12 mouse cellular contexts compared by ENCODE assay signal in the genomic region with DNA sequence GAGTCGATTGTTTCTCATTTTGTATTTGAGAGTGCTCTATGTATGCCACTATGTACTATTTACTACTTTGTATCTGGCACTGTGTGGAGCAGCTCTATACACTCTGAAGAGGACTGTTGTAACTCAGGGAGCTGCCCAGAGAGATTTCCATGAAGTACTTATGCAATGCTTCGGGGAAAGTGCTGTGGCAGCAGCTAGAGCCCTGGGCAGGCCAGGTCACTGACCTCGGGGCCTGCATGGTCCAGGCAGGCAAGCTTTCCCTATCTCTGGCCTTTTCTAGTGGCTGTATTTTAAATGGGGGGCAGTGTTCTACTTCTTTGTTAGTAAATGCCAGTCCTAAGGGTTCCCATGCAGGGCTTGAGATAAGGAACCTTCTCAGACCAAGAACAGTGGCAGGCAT.
DNase-seq lines count a peak whose midpoint lies in the region; ATAC-seq and TF ChIP-seq lines count a peak whose summit lies in the region.
"Had no signal": no experiment of that assay in that cellular context is flagged by ENCODE, and none has a peak within 500 bp of the region (broad histone marks: within the 10 kb centered on the region; RNA-seq: fewer than 3 reads in every experiment).

No protein-coding gene starts in this region.

- no peak for ATAC-seq in kidney, embryonic 14.5 days (ENCODE audit: low FRiP score, low TSS enrichment)
- no peak for ATAC-seq in stomach, embryonic 14.5 days (ENCODE audit: insufficient number of reproducible peaks, insufficient read depth, low FRiP score, low read depth)

- peak; percentile 63 for DNase-seq in adrenal gland, adult 2 months
- DNase-seq in adrenal gland, postnatal 25 days, result no peak
- DNase-seq in kidney, adult 9 months, result peak; percentile 77
- peak; percentile 68 to 78 for DNase-seq in kidney, postnatal 36 days
- DNase-seq in heart, postnatal 4 days, result no peak
- DNase-seq in layer of hippocampus, adult 2 months (ENCODE audit: low spot score in 2 of 2), result no peak
- DNase-seq: cerebellum, adult 2 months had no signal

- no peaks in the 10 kb centered on the region for H3K9me3 ChIP-seq in kidney, embryonic 14.5 days (ENCODE audit: control insufficient read depth, low read length)
- H3K9me3 ChIP-seq in stomach, embryonic 14.5 days (ENCODE audit: control insufficient read depth, low read depth, low read length), result no peaks in the 10 kb centered on the region
- H3K9me3 ChIP-seq: forebrain, embryonic 12.5 days; neural tube, embryonic 15.5 days had no signal

- H3K27me3 ChIP-seq in kidney, embryonic 14.5 days (ENCODE audit: control insufficient read depth, insufficient read depth, low read length), result no peaks in the 10 kb centered on the region
- no peaks in the 10 kb centered on the region for H3K27me3 ChIP-seq in stomach, embryonic 14.5 days (ENCODE audit: control insufficient read depth, insufficient read depth, low read length)
- H3K27me3 ChIP-seq: neural tube, embryonic 15.5 days had no signal

- no peak overlapping the region for H3K9ac ChIP-seq in kidney, embryonic 14.5 days (ENCODE audit: low read depth, low read length)
- H3K9ac ChIP-seq in stomach, embryonic 14.5 days (replicated peaks; ENCODE audit: low read depth, low read length), result no peak overlapping the region
- H3K9ac ChIP-seq: forebrain, embryonic 12.5 days; neural tube, embryonic 15.5 days had no signal

- H3K27ac ChIP-seq in kidney, embryonic 14.5 days (ENCODE audit: low read depth, low read length), result no peak overlapping the region
- H3K27ac ChIP-seq in stomach, embryonic 14.5 days (ENCODE audit: low read length), result no peak overlapping the region
- H3K27ac ChIP-seq in layer of hippocampus, adult 2 months, result no peak overlapping the region
- H3K27ac ChIP-seq: forebrain, embryonic 12.5 days; kidney, postnatal 0 days; neural tube, embryonic 15.5 days had no signal

- H3K4me2 ChIP-seq in kidney, embryonic 14.5 days (replicated peaks; ENCODE audit: low read depth, low read length), result no peak overlapping the region
- H3K4me2 ChIP-seq in stomach, embryonic 14.5 days (replicated peaks; ENCODE audit: low read depth, low read length), result peak overlapping the region; percentile 6; the same call in 1 of the 2 replicates
- H3K4me2 ChIP-seq: forebrain, embryonic 12.5 days; neural tube, embryonic 15.5 days had no signal

- H3K4me1 ChIP-seq in kidney, embryonic 14.5 days (ENCODE audit: control insufficient read depth, insufficient read depth, low read length), result 0 out of 2 replicates have a peak, but pooled peaks cover 3% of the 10 kb centered on the region
- no peaks in the 10 kb centered on the region for H3K4me1 ChIP-seq in stomach, embryonic 14.5 days (ENCODE audit: control insufficient read depth, insufficient read depth, low read length)
- H3K4me1 ChIP-seq: forebrain, embryonic 12.5 days; neural tube, embryonic 15.5 days had no signal

- WGBS in kidney, embryonic 14.5 days, result 71% methylated on average over 3 of the region's 3 CpGs
- WGBS in stomach, embryonic 14.5 days, result 68% methylated on average over 3 of the region's 3 CpGs

- H3K36me3 ChIP-seq in kidney, embryonic 14.5 days (ENCODE audit: control insufficient read depth, insufficient read depth, low read length), result no peaks in the 10 kb centered on the region
- H3K36me3 ChIP-seq in stomach, embryonic 14.5 days (ENCODE audit: control insufficient read depth, insufficient read depth, low read length), result no peaks in the 10 kb centered on the region
- H3K36me3 ChIP-seq: forebrain, embryonic 12.5 days; neural tube, embryonic 15.5 days had no signal

- H3K4me3 ChIP-seq in kidney, embryonic 14.5 days (ENCODE audit: low read length), result no peak overlapping the region
- no peak overlapping the region for H3K4me3 ChIP-seq in stomach, embryonic 14.5 days (ENCODE audit: low read depth, low read length)
- no peak overlapping the region for H3K4me3 ChIP-seq in layer of hippocampus, adult 2 months
- H3K4me3 ChIP-seq: forebrain, embryonic 12.5 days; neural tube, embryonic 15.5 days had no signal

- TF ChIP-seq CTCF in layer of hippocampus, adult 2 months (conservative IDR thresholded peaks at IDR 0.05), result no peak

Comparison
In these comparisons a context has a peak if more than half of its experiments do, and no peak if none do; other contexts are left out.
1. DNase-seq: peak in adrenal gland, adult 2 months (single experiment), kidney, adult 9 months (single experiment) and kidney, postnatal 36 days (2 of 2); none in adrenal gland, postnatal 25 days (single experiment), heart, postnatal 4 days (single experiment) and layer of hippocampus, adult 2 months (0 of 2).